Mouse (Mus musculus) kidney, embryonic 14.5 days (tissue): ENCODE measurements around the gene Gm33543. TPM values are rescaled to one million over a fixed set of nuclear protein-coding genes. Genes with fewer than 3 reads are reported as not detected.
A peak's percentile ranks its signal among the peaks of the same experiment; 100 is the strongest.

ENCODE experiments used
- ATAC-seq: fragments of 200-750 bp; cut with Nextera tagmentation; 2 replicates; pipeline ENCODE4 v1.8.0; 2017; ENCODE audit warnings: moderate number of reproducible peaks, mild to moderate bottlenecking, moderate TSS enrichment, moderate library complexity; ENCODE audit not compliant: low FRiP score, low TSS enrichment
- H3K27ac ChIP-seq: fragments of 300-500 bp; sonication (generic); 2 replicates; pipeline ENCODE4 v1.5.1; 2014; ENCODE audit warnings: low read depth, mild to moderate bottlenecking, low read length, moderate library complexity, mixed read lengths
- H3K27me3 ChIP-seq: fragments of 300-500 bp; sonication (generic); 2 replicates; pipeline ENCODE4 v1.6.1; 2014; ENCODE audit warnings: mild to moderate bottlenecking, low read length; ENCODE audit not compliant: control insufficient read depth, insufficient read depth
- H3K36me3 ChIP-seq: fragments of 300-500 bp; sonication (generic); 2 replicates; pipeline ENCODE4 v1.6.1; 2014; ENCODE audit warnings: low read length, mixed read lengths; ENCODE audit not compliant: control insufficient read depth, insufficient read depth
- H3K4me1 ChIP-seq: fragments of 300-500 bp; sonication (generic); 2 replicates; pipeline ENCODE4 v1.6.1; 2014; ENCODE audit warnings: low read length, mixed read lengths; ENCODE audit not compliant: control insufficient read depth, insufficient read depth
- H3K4me2 ChIP-seq: fragments of 300-500 bp; sonication (generic); replicated peaks from 2 replicates; pipeline ENCODE4 v1.6.1; 2014; ENCODE audit warnings: low read depth, mild to moderate bottlenecking, low read length
- H3K4me3 ChIP-seq: fragments of 300-500 bp; sonication (generic); 2 replicates; pipeline ENCODE4 v1.5.1; 2014; ENCODE audit warnings: mild to moderate bottlenecking, low read length
- H3K9ac ChIP-seq: fragments of 300-500 bp; sonication (generic); 2 replicates; pipeline ENCODE4 v1.6.1; 2014; ENCODE audit warnings: low read depth, mild to moderate bottlenecking, low read length, moderate library complexity
- H3K9me3 ChIP-seq: fragments of 300-500 bp; sonication (generic); 2 replicates; pipeline ENCODE4 v1.6.1; 2016; ENCODE audit warnings: low read length; ENCODE audit not compliant: control insufficient read depth
- WGBS: fragments of 180-500 bp; shearing (Covaris S2); extraction: QIAGEN DNeasy Blood & Tissue Kit; methylation state at CpG from one replicate; pipeline ENCODE4 v1.1.7; 2014; 5-methylcytosine and 5-hydroxymethylcytosine counted together
- polyA plus RNA-seq: library from polyadenylated mRNA; unstranded; fragments of >200 nt; fragmentation: Nextera tagmentation; extraction: Ambion mirVana; gene quantifications from 2 replicates; pipeline ENCODE4 v1.2.1, GENCODE M21; 2014

Gm33543 gene
- polyA plus RNA-seq, 1 experiment from 2014 or later: not detected

- Histone ChIP-seq H3K9me3 (no peaks in the 10 kb centered on the region), H3K36me3 (no peaks in the 10 kb centered on the region), H3K27ac (no peak overlapping the region), H3K27me3 (no peaks in the 10 kb centered on the region), H3K4me1 (no peaks in the 10 kb centered on the region), H3K4me2 (no peak overlapping the region), H3K9ac (no peak overlapping the region), H3K4me3 (no peak overlapping the region)
- no peak for ATAC-seq
- 95% methylated on average over 3 of the region's 3 CpGs for WGBS
These were observed 1.5 kb downstream of the Gm33543 start for GRCm38 (mm10) chr10:95841241-95841640.

DNA sequence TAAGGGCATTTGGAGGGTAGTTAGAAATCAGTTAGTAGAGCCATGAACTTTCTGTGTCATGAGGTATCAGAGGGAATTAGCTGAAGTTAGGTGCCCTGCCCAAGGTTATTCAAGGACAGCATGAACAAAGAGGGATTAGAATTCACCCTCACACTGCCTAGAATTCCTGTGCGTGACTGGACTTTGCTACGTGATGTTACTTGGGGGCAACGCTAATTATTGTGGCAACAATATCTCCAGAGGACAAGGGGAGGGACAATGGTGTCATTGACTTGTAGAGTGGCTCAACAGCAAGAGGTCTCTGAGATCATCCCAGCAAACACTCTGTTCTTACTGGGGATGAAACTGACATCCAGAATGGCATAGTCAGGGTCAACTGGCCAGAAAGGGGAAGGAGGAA, 2.9 kb downstream of the Gm33543 start:
- Histone ChIP-seq H3K4me2 (no peak overlapping the region), H3K9ac (no peak overlapping the region), H3K36me3 (no peaks in the 10 kb centered on the region), H3K27ac (no peak overlapping the region), H3K9me3 (no peaks in the 10 kb centered on the region), H3K4me1 (no peaks in the 10 kb centered on the region), H3K27me3 (no peaks in the 10 kb centered on the region), H3K4me3 (no peak overlapping the region)
- ATAC-seq: no peak
- 80% methylated on average over 3 of the region's 3 CpGs for WGBS

- 88% methylated on average over 4 of the region's 4 CpGs for WGBS
- H3K27me3 ChIP-seq: no peaks in the 10 kb centered on the region
- H3K9me3 ChIP-seq: no peaks in the 10 kb centered on the region
- no peak overlapping the region for H3K9ac ChIP-seq
- no peak overlapping the region for H3K4me3 ChIP-seq
- H3K27ac ChIP-seq: no peak overlapping the region
- no peaks in the 10 kb centered on the region for H3K36me3 ChIP-seq
- no peak overlapping the region for H3K4me2 ChIP-seq
- no peak for ATAC-seq
- no peaks in the 10 kb centered on the region for H3K4me1 ChIP-seq
These were observed 3.7 kb downstream of the Gm33543 start for GRCm38 (mm10) chr10:95839036-95839435.

GRCm38 (mm10) chr10:95836530-95837264, 6.0 kb downstream of the Gm33543 start:
- Histone ChIP-seq H3K9me3 (no peaks in the 10 kb centered on the region), H3K9ac (no peak overlapping the region), H3K36me3 (no peaks in the 10 kb centered on the region), H3K4me3 (no peak overlapping the region), H3K4me2 (no peak overlapping the region), H3K27ac (no peak overlapping the region), H3K4me1 (no peaks in the 10 kb centered on the region), H3K27me3 (no peaks in the 10 kb centered on the region)
- 69% methylated on average over 9 of the region's 9 CpGs for WGBS
- ATAC-seq: no peak

DNA sequence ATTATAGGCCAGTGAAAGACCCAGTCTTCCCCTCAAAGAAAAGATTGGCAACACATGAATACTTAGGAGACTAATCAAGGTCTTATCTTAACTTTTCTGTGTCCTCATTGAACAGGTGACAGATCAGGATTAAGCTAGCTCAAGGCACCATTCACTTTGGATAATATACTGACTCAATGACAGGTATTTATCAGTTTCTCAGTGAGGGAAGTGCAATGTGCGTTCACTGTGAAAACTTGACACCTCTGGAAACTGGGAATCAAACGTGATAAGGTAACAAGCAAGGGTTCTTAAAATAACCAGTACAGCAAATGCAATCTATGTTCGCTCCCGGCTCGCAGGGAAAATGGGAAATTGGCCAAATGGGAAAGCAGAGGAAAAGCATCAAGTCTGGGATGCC, 11.8 kb downstream of the Gm33543 start:
- no peak for ATAC-seq
- WGBS: 80% methylated on average over 5 of the region's 5 CpGs
- no peak overlapping the region for H3K27ac ChIP-seq
- no peaks in the 10 kb centered on the region for H3K4me1 ChIP-seq
- H3K9ac ChIP-seq: no peak overlapping the region
- H3K4me2 ChIP-seq: no peak overlapping the region
- no peaks in the 10 kb centered on the region for H3K36me3 ChIP-seq
- no peaks in the 10 kb centered on the region for H3K9me3 ChIP-seq
- no peak overlapping the region for H3K4me3 ChIP-seq
- no peaks in the 10 kb centered on the region for H3K27me3 ChIP-seq

GRCm38 (mm10) chr10:95829471-95829870, 13.3 kb downstream of the Gm33543 start:
- ATAC-seq: no peak
- Histone ChIP-seq H3K27ac (no peak overlapping the region), H3K4me2 (no peak overlapping the region), H3K9ac (no peak overlapping the region), H3K4me1 (0 out of 2 replicates have a peak, but pooled peaks cover 5% of the 10 kb centered on the region), H3K4me3 (no peak overlapping the region), H3K36me3 (no peaks in the 10 kb centered on the region), H3K9me3 (no peaks in the 10 kb centered on the region), H3K27me3 (no peaks in the 10 kb centered on the region)

DNA sequence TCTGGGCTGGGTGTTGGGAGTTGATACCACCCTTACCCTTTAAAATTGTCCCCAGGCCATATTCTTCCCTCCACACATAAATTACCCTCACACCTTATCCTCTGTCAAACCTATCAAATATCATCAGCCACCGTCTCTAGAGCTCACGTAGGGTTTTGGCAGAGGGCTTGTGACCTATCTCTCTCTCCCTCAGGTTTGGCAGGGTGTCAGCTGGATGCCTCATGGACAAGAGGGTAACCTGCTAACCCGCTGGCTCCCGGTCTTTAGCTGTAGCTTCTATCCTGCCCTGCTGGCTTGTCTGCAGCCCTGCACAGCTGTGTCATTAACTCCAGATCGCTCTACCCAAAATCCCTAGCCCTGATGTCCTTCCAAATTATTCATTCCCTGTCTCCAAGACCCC, 14.4 kb downstream of the Gm33543 start:
- ATAC-seq: no peak
- H3K36me3 ChIP-seq: no peaks in the 10 kb centered on the region
- no peaks in the 10 kb centered on the region for H3K9me3 ChIP-seq
- H3K4me1 ChIP-seq: 0 out of 2 replicates have a peak, but pooled peaks cover 5% of the 10 kb centered on the region
- H3K27ac ChIP-seq: no peak overlapping the region
- WGBS: 70% methylated on average over 5 of the region's 5 CpGs
- no peak overlapping the region for H3K9ac ChIP-seq
- H3K27me3 ChIP-seq: no peaks in the 10 kb centered on the region
- no peak overlapping the region for H3K4me2 ChIP-seq
- no peak overlapping the region for H3K4me3 ChIP-seq

GRCm38 (mm10) chr10:95825651-95826050, 17.1 kb downstream of the Gm33543 start:
- ATAC-seq: peak; percentile 68; the same call in 1 of the 2 replicates

DNA sequence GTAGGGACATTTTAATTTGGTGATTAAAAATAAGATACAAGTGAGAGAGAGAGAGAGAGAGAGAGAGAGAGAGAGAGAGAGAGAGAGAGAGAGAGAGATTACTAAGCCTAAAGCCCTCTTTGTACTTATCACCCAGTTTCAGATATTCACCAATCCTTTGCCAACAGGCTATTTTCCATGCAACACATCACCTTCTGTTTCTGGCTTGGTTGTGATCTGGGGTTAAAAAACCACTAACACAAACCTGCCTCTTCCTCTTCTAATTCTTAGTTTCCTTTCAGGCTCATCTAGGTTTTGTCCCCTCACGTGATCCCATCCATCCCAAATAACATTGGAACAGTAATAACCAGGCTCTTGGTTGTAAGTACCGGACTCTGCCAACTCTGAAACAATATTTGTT, 24.2 kb downstream of the Gm33543 start:
- Histone ChIP-seq H3K9me3 (no peaks in the 10 kb centered on the region), H3K9ac (no peak overlapping the region), H3K4me1 (no peaks in the 10 kb centered on the region), H3K36me3 (no peaks in the 10 kb centered on the region), H3K4me3 (no peak overlapping the region), H3K27ac (no peak overlapping the region), H3K4me2 (no peak overlapping the region), H3K27me3 (no peaks in the 10 kb centered on the region)
- ATAC-seq: no peak
- 95% methylated on average over 2 of the region's 2 CpGs for WGBS

More at GRCm38 (mm10) chr10:95825651-95826050, 17.1 kb downstream of the Gm33543 start:
- no peaks in the 10 kb centered on the region for H3K9me3 ChIP-seq
- WGBS: 11% methylated on average over 3 of the region's 3 CpGs
- no peaks in the 10 kb centered on the region for H3K36me3 ChIP-seq
- H3K4me3 ChIP-seq: no peak overlapping the region
- H3K9ac ChIP-seq: no peak overlapping the region
- H3K4me1 ChIP-seq: 0 out of 2 replicates have a peak, but pooled peaks cover 5% of the 10 kb centered on the region
- H3K27ac ChIP-seq: peak overlapping the region; percentile 42; the same call in 1 of the 2 replicates
- no peaks in the 10 kb centered on the region for H3K27me3 ChIP-seq
- H3K4me2 ChIP-seq: no peak overlapping the region
